Mouse (Mus musculus) thymus, postnatal 4 days (tissue): ENCODE measurements at regions not wholly inside any gene's neighbourhood (a gene's known extent, or its start where the extent isn't known, plus 50 kb on each side); places are given as distances from the start of the nearest gene placed in this dataset.

Experiments used
- DNase-seq: peaks from one replicate; pipeline ENCODE4 v3.0.0; 2021

GRCm38 (mm10) chr1:137378072-137378985, 418.1 kb upstream of the Nr5a2 start:
- DNase-seq, result no peak

DNA sequence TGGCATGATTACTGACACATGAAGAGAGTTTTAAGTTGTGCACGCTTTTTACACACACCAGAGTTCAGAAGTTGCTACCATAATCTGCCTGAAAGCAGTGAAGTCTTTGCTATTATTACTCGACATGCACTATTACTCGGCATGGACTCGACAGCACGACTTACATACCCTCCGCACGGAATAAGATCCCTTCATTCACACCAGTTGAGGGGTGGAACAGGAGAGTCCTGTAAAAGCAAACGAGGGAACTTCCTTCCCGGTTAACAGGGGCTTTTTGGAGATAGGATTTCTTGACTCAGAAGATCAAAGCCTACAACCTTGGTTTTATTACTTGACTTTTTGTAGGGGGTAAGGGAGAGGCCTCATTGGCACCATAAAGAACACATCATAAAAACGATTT, 416.4 kb upstream of the Nr5a2 start:
- DNase-seq, result no peak

DNA sequence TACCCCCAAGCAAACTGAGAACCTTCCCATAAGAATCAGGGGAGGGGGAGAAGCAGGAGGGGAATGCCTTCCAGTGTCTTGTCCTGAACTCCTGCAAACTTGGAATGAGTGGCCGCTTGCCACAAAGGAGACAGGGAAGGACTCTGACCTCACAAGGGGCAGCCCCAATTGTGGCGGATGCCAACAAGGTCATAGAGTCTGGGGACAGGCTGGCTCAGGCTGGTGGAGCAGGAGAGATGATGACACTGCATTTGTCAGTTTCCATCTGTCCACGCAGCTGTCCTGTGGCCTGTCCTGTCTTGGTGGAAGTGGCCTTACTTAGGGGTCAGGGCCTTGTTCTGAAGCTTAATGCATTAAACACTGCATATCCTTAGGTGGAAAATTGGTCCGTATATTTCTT, 414.4 kb upstream of the Nr5a2 start:
- DNase-seq, result no peak

DNA sequence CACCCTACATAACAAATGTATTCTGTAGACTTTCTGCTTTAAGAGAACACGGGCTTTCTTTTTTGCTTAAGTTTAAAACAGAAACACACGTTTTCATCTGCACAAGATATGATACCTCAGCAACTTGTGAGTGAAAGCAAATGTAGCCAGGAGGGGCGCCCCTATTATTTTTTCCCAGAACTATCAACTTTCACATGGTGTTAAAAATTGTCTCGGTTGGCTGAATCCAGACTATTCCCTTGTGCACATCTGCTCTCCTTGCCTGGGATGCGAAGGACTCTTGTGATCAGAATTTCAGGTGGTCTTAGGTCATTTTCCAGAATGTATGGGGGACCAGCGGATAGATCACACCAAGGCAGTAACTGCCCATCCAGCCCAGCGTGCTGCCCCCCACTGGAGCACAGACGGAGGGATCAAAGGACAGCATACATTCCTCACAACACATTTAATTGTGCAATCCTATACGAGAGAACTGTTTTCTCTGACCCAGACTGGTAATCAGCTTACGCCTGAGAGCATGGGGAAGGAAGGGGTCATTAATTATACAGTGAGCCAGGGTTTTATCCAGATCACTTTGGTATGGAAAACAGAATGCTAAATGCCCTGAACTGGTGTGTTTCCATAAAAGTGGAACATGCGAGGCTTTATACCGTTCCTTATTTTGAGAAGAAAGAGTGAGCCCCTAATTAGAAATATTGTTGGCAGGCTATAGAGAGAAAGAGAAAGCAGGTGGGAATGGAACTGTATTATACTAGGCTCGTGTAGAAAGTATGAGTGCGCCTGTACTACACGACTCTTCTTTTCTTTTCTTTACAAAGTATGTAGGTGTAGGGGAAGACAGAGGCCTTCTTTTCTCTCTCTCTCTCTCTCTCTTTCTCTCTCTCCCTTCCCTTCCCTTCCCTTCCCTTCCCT, 413.5 kb upstream of the Nr5a2 start:
- no peak for DNase-seq

- DNase-seq, result no peak
These were observed 412.0 kb upstream of the Nr5a2 start for GRCm38 (mm10) chr1:137372236-137372635.

DNA sequence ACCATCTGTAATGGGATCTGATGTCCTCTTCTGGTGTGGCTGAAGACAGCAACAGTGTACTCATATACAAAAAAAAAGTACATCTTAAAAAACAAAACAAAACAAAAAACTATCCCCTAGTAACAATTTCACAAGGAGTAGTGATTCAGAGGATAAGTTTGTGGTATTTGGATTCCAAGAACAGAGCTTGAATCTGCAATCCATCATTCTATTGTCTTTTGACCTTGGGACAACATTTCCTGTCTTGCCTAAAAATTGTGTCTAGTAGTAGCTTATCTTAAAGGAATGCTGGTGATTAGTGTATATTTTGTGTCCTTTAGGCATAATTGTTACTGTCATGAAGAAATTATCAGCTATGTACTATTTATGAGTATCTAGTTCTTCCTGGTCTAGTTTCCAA, 404.1 kb upstream of the Nr5a2 start:
- no peak for DNase-seq

- no peak for DNase-seq
These were observed 403.7 kb upstream of the Nr5a2 start for GRCm38 (mm10) chr1:137363969-137364368.

DNA sequence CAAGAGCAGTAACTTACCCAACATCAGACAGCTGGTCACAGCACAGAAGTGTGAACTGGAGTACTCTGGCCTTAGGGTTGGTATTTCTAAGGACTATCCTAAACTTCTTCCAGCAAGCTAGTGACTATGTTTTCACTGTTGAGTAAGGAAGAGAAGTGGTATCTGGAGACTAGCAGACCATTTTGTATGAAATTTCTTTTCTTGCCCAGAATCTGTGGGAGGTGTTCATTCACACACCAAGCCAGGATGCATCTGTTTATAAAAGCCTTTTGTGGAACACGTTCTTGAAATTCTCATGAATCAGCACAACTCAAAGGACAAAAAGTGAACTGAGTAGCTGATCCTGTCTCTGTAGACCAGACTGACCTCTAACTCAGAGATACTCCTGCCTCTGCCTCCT, 403.3 kb upstream of the Nr5a2 start:
- no peak for DNase-seq

DNA sequence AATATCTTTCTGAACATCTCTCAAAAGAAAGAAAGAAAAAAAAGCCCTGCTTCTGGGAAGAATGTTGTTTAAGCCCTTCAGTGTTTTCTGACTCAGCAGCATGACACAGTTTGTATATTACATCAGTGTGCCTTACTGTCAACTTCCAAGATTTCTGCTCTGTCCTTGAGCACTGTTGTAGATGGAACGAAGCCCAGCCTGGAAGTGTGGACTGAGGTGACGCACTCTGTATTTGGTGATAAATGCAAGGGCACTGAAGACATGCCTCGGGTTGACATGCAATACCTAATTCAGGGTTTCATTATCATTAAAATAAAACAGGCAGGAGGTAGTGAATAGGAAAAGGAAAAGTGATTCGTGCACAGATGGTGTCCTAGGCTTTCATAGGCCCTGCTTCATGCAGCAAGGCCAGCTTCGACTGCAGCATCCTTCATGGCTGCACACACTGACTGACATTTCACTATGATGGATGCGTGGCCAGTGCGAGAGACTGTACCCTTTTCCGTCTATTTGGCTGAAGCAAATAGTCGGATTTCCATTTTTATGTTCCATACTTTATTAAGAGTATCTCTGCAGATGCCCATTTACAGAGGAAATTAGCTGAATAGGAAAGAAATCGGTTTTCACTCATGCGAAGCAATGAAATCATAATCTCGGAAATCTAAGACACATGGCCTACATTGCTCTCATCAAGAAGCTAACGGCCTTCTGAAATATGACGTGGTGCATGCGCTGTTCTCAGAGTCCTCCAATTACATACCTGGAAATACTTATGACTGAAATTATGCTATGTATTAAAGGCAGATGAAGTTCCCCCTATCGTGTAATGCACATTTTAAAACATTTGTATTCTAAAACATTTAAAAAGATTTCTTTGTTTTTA, 400.7 kb upstream of the Nr5a2 start:
- no peak for DNase-seq

- DNase-seq, result no peak
These were observed 395.8 kb upstream of the Nr5a2 start for GRCm38 (mm10) chr1:137355941-137356512.

DNA sequence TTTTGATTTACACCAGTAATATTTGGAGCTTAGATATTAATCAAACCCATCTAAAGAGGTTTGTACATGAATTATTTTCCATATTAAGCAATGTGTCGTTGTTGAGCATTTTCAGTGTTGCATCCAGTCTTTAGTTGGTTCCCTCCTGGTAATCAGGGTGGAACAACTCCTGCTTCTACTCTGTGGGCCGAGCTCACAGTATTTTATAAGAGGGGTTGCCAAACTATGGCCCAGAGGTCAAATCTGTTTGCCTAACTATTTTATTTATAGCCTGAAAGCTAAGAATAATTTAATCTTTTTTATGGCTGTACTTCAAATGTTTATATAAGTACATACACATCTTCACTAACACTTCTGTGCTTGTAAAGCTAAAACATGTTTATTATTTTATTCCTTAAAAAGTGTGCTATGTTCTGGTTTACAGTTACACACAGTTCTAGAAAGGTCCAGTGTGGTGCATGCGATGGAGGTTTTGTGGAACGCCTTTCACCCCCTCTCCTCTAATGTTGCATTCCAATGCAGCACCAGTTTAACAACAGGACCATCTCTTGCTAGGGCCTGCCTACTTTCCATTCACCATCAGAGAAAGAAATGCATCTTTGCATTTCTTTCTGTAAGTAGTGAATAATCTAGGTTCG, 392.3 kb upstream of the Nr5a2 start:
- no peak for DNase-seq

DNA sequence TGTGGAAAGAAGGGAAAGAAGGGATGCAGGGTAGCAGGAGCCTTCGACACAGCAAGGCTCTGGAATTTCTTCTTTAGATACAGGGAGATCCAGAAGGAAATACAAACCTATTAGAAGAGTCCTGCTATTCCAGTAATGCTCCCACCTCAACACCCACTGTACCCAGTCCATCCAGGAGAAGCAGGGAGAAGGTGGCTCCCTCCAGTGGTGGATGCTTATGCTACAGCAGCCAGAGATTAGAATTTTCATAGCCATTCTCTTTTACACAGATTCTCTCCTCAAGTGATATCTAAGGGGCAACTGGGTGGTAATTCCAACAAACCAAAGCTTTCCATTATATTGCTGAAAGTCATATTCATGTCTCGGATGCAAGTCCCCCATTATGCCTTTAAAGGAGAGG, 373.9 kb upstream of the Nr5a2 start:
- peak; percentile 41 for DNase-seq

- DNase-seq, result peak; percentile 30
These were observed 372.0 kb upstream of the Nr5a2 start for GRCm38 (mm10) chr1:137332108-137332769.

DNA sequence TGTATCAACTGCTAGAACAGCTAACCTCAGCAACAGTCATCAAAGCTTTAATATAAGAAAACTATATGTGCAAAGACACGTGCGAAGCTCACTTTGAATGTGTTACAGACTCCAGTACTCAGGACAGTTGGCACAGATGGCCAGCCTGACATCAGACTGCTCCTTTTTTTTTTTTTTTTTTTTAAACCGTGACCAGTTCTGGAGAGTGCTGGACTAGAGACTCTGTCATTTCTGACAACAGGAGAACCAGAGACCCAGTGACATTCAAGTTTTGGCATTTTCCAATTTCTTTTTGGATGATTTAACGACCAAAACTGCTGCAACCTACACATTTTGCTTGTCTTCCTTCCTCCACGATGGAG, 371.5 kb upstream of the Nr5a2 start:
- no peak for DNase-seq

GRCm38 (mm10) chr1:137330634-137331033, 370.4 kb upstream of the Nr5a2 start:
- peak; percentile 82 for DNase-seq

GRCm38 (mm10) chr1:137323884-137324594, 363.8 kb upstream of the Nr5a2 start:
- peak; percentile 82 for DNase-seq

GRCm38 (mm10) chr1:137323035-137323680, 362.9 kb upstream of the Nr5a2 start:
- DNase-seq, result peak; percentile 64

- no peak for DNase-seq
These were observed 342.6 kb upstream of the Nr5a2 start for GRCm38 (mm10) chr1:137302757-137303422.

DNA sequence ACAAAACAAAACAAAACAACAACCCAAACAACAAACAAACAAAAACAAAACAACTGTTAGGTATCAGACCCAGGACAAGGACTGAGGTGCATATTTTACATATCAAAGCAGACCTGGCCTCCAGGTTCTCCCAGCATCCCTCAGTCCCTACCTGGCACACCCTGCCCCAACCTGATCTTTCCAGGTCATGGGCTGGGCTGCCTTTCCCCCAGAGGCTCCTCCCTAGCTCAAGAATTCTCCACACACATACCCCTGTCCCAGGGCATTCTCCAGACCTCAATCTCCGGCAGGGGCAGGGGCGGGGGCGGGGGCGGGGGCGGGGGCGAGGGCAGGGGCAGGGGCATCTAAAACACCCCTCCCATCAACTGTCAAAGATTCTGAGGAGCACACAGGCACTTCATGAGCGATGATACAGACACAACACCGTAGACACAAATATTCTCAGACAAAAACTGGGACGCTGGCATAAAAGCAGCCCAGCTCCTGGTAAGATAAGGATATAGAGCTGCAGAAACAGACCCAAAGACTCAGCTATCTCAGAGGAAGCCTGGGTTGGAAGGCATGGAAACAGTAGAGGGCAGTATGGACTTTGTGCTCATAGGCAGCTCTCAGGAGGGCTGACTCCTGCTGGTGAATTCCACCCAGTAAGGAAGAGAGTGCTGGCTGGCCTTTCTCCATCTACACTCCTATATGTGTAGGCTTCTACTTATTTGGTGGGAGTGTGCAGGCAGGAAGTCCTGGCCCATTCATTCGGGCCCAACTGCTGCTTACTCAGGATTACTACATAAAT, 337.7 kb upstream of the Nr5a2 start:
- peak; percentile 29 for DNase-seq
